Mouse (Mus musculus): ENCODE measurements around the gene Ankrd6. TPM values are rescaled to one million over a fixed set of nuclear protein-coding genes. Genes with fewer than 3 reads are reported as not detected.

Gene Ankrd6
- polyA plus RNA-seq, 1 experiment from 2014 or later = 26.5 TPM

DNA sequence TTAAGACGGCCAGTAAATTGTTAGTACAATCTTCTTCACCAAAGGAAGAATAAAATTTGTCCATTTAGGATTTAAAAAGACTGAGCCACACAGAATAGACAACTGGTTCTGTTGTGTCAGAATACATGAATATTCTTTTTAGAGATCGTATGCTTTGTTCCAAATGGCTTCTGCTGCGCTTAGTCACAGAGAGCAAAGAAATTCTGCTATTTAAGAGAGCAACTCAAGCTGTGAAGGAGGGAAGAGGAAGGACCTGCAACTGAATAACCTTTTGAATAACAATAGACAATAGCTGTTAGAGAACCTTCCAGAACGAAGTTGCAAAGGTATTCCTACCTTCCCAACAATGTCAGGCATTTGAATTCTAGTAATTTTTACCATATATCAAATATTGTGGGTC, 9.7 kb downstream of the Ankrd6 start:
- 52% methylated on average over 4 of the region's 4 CpGs for WGBS
- no peaks in the 10 kb centered on the region for H3K9me3 ChIP-seq
- H3K27ac ChIP-seq = no peak overlapping the region
- H3K9ac ChIP-seq = no peak overlapping the region
- ATAC-seq (ENCODE audit: low FRiP score, low read depth) = no peak
- no peaks in the 10 kb centered on the region for H3K36me3 ChIP-seq
- no peaks in the 10 kb centered on the region for H3K27me3 ChIP-seq (replicated peaks)
- H3K4me3 ChIP-seq = no peak overlapping the region
- peaks cover 4% of the 10 kb centered on the region; the same call in 1 of the 2 replicates for H3K4me1 ChIP-seq
- no peak overlapping the region for H3K4me2 ChIP-seq (replicated peaks)

DNA sequence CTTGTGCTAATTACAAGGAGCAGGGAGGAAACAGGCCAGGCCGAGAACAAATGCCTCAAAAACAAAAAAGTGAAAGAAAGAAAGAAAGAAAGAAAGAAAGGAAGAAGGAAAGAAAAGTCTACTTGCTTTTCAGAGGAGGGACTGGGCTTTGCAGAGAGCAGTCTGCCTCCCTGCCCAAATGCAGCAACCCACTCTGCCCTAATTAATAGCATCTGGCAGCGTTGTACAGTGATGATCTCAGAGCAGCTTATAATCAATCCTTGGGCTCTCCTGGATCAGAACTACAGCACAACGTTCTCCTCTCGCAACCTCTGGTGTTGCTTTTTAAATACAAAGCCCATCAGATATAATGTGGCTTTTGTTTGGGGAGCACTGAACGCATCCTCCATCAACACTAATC, 10.7 kb downstream of the Ankrd6 start:
- H3K4me3 ChIP-seq = no peak overlapping the region

DNA sequence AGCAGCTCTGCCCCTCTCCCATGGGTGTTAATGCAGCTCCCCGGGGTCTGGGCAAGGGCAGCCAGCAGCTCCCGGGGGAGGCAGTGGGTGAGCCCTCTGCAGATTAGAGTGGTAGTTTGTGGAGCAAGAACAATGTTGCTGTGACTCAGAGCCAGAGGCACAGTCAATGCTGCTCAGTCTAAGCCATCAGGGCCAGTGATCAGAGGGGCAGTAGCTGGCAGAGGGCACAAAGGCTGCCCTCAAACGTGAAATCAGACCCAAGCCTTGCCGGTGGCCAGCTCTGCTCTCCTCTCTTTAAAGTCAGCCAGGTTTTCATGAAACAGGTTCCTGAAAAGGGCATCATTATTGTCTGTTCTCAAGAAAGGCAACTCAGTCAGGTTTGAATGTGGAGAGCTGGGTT, 11.1 kb downstream of the Ankrd6 start:
- Histone ChIP-seq H3K9ac (no peak overlapping the region), H3K27ac (no peak overlapping the region), H3K27me3 (replicated peaks) (no peaks in the 10 kb centered on the region)

More for the DNA sequence above, 10.7 kb downstream of the Ankrd6 start:
- Histone ChIP-seq H3K9me3 (no peaks in the 10 kb centered on the region), H3K9ac (no peak overlapping the region), H3K27ac (no peak overlapping the region), H3K4me1 (peaks cover 4% of the 10 kb centered on the region; the same call in 1 of the 2 replicates), H3K36me3 (no peaks in the 10 kb centered on the region), H3K27me3 (replicated peaks) (no peaks in the 10 kb centered on the region), H3K4me2 (replicated peaks) (no peak overlapping the region)
- 70% methylated on average over 5 of the region's 5 CpGs for WGBS
- no peak for ATAC-seq (ENCODE audit: low FRiP score, low read depth)

DNA sequence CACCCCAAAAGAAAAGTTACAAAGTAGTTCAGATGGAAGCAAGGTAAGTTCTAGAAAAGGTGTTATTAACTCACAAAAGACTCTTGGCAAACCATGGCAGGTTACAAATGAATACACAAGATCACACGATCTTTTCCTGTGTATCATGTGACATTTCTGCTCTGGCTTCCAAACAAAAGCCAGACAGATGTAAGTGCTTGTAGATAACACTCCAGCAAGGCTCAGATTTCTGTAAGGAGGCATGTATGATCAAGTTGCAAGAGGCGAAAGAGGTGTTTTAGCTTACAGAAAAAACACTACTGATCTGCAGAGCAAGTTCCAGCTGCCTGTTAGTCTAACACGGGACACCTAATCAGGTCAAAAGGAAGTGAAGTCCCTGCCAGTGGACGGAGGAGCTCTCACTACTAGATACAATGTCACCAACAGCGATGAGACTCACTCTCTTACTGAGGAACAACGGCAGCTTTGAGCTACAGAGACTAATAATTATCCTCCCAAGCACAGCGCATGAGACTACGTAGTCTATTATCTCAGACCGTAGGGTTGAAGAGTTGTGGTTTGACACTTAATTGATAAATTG, 13.8 kb downstream of the Ankrd6 start:
- Histone ChIP-seq H3K4me3 (no peak overlapping the region), H3K9me3 (no peaks in the 10 kb centered on the region), H3K27me3 (replicated peaks) (no peaks in the 10 kb centered on the region), H3K36me3 (no peaks in the 10 kb centered on the region), H3K4me1 (peaks cover 4% of the 10 kb centered on the region; the same call in 1 of the 2 replicates), H3K27ac (no peak overlapping the region), H3K9ac (no peak overlapping the region), H3K4me2 (replicated peaks) (no peak overlapping the region)
- no peak for ATAC-seq (ENCODE audit: low FRiP score, low read depth)
- WGBS = 62% methylated on average over 9 of the region's 9 CpGs

More for the DNA sequence above, 11.1 kb downstream of the Ankrd6 start:
- Histone ChIP-seq H3K4me2 (replicated peaks) (no peak overlapping the region), H3K9me3 (no peaks in the 10 kb centered on the region), H3K4me3 (no peak overlapping the region), H3K4me1 (peaks cover 4% of the 10 kb centered on the region; the same call in 1 of the 2 replicates), H3K36me3 (no peaks in the 10 kb centered on the region)
- 47% methylated on average over 4 of the region's 4 CpGs for WGBS
- no peak for ATAC-seq (ENCODE audit: low FRiP score, low read depth)

DNA sequence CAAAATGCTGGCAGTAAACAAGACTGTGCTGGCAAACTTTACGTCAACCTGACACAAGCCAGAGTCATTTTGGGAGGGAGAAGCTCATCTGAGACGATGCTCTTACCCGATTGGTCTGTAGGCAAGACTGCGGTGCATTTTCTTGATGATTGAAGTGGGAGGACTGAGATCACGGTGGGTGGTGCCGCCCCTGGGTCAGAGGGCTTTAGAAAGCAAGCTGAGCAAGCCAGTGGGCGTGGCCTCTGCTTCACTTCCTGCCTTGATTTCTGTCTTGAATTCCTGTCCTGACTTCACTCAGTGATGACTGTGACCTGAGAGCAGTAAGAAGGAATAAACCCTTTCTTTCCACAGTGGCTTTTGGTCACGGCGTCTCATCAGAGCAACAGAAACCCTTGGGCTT, 18.6 kb downstream of the Ankrd6 start:
- Histone ChIP-seq H3K9me3 (no peaks in the 10 kb centered on the region), H3K4me3 (no peak overlapping the region), H3K27me3 (replicated peaks) (no peaks in the 10 kb centered on the region), H3K4me2 (replicated peaks) (no peak overlapping the region), H3K27ac (no peak overlapping the region), H3K4me1 (no peaks in the 10 kb centered on the region), H3K36me3 (no peaks in the 10 kb centered on the region), H3K9ac (no peak overlapping the region)
- ATAC-seq (ENCODE audit: low FRiP score, low read depth) = no peak
- 64% methylated on average over 9 of the region's 9 CpGs for WGBS

DNA sequence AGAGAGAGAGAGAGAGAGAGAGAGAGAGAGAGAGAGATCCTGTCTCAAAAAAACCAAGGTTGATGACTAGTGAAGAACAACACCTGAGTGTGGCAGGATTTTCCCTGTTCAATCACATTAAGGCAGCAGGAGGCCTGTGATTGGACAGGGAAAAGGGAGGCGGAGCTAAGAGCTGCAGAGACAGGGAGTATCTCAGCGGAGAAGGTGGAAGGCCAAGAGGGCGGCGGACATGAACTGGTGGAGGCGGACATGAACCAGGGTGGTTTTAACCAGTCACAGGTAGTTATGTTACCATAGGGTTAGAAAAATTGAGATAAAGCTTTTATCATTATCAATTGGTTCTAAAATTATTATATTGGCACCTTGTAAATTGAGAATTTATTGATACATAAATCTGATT, 20.9 kb downstream of the Ankrd6 start:
- 96% methylated on average over 5 of the region's 5 CpGs for WGBS
- Histone ChIP-seq H3K27ac (no peak overlapping the region), H3K9ac (no peak overlapping the region), H3K4me1 (no peaks in the 10 kb centered on the region), H3K4me3 (no peak overlapping the region), H3K27me3 (replicated peaks) (no peaks in the 10 kb centered on the region), H3K9me3 (no peaks in the 10 kb centered on the region), H3K36me3 (no peaks in the 10 kb centered on the region; the same call in 1 of the 2 replicates), H3K4me2 (replicated peaks) (no peak overlapping the region)
- no peak for ATAC-seq (ENCODE audit: low FRiP score, low read depth)

DNA sequence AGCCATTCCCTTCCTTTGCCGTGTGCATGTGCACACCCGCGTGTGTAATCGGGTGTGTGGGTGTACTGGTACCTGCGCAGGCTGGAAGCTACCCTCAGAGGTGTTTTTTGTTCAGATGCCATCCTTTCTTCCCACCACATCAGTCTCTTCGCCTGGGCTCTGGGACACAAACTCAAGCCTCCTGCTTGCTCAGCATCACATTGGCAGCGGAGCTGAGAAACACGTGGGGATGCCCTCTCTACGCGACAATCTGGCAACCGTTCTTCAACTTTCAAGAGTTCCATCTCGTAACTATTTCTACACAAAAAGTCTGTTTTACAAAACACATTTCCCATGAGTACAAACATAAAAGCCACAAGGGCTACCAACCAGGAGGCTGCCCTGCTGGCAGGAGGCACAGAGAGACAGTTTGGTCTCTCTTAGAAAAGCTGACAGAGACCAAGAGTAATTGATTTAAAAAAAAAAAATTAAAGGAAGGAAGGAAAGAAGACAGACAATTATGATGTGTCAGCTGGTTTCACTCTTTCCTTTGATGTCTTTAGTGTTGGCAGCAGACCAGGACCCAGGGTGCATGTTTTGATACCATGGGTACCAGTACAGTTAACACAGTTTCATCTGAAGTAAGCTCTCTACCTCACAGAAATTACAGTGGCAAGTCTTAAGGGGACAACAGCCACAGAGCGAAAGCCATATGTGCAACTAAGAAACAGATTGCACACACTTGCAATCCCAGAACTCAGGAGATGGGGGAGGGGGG, 21.8 kb downstream of the Ankrd6 start:
- 92% methylated on average over 13 of the region's 13 CpGs for WGBS
- H3K9ac ChIP-seq = no peak overlapping the region
- no peaks in the 10 kb centered on the region for H3K9me3 ChIP-seq
- peaks cover 3% of the 10 kb centered on the region for H3K4me1 ChIP-seq
- H3K27me3 ChIP-seq (replicated peaks) = no peaks in the 10 kb centered on the region
- no peak overlapping the region for H3K27ac ChIP-seq
- H3K4me2 ChIP-seq (replicated peaks) = no peak overlapping the region
- H3K4me3 ChIP-seq = no peak overlapping the region
- H3K36me3 ChIP-seq = no peaks in the 10 kb centered on the region; the same call in 1 of the 2 replicates
- ATAC-seq (ENCODE audit: low FRiP score, low read depth) = no peak

DNA sequence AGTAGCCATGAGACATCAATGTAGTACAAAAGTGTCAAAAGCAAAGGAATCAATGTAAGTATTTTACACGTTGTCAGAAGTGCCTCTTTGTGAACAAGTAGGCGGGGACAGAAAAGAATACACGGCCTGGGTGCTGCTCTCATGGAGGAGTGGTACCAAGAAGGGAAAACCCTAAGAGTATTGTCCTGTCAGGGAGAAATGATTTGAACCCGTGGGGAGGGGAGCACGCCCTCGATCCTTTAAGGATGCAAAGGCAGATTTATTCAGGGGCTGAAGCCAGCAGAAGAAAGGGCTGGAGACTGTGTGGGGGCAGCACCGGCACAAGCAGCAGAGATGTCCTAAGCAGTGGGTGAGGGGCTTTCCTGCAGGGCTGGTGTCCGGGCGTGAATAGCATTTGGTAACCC, 26.7 kb downstream of the Ankrd6 start:
- ATAC-seq (ENCODE audit: low FRiP score, low read depth) = peak; percentile 57
- Histone ChIP-seq H3K4me3 (no peak overlapping the region), H3K9me3 (no peaks in the 10 kb centered on the region), H3K4me2 (replicated peaks) (peak overlapping the region; percentile 48), H3K36me3 (no peaks in the 10 kb centered on the region; the same call in 1 of the 2 replicates), H3K9ac (0 out of 2 replicates have a peak overlapping the region, but pooled peaks have one; percentile 33), H3K27ac (peak overlapping the region; percentile 82; the same call in 1 of the 2 replicates), H3K4me1 (peaks cover 34% of the 10 kb centered on the region), H3K27me3 (replicated peaks) (no peaks in the 10 kb centered on the region)
- 11% methylated on average over 9 of the region's 9 CpGs for WGBS

DNA sequence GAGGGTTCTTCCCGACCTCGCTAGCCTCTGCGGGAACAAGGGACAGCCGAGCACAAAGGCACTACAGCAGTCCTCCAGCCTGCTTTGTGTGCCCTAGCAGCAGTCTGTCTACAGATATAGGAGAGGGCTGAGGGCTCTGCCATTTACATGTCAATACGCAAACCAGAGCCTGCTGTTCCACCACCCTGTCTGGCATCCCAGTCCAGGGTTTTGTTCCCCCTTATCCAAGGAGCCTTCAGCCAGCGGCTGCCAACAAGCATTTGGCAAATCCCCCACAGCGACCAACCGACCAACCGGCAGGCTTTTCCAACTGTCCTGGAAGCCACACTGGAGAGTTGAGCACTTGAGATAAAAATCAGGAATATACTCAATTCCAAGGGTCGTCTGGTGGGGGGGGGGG, 27.2 kb downstream of the Ankrd6 start:
- Histone ChIP-seq H3K27me3 (replicated peaks) (no peaks in the 10 kb centered on the region), H3K9ac (peak overlapping the region; percentile 33; the same call in 1 of the 2 replicates), H3K4me1 (peaks cover 38% of the 10 kb centered on the region), H3K4me2 (replicated peaks) (peak overlapping the region; percentile 48), H3K36me3 (no peaks in the 10 kb centered on the region; the same call in 1 of the 2 replicates), H3K9me3 (no peaks in the 10 kb centered on the region), H3K4me3 (no peak overlapping the region), H3K27ac (peak overlapping the region; percentile 82)
- ATAC-seq (ENCODE audit: low FRiP score, low read depth) = peak; percentile 85
- WGBS = 3% methylated on average over 10 of the region's 10 CpGs

DNA sequence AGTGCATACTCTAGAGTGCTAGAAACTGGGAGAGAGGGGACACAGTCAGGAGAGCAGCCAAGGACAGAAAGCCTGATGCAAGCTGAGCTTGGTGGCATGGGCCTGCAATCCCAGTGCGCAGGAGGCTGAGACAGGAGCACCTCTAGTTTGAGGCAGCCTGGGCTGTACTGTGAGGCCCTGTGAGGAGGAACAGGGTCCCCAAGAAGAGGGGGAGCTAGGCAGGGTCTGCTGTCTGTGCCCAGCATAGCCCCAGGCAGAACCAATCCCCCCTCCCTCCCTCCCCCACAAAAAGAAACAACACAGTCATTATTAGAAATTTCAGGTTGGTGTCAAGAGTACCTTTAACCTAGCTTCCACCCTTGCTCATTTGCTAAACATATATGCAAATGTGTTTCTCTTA, 27.8 kb downstream of the Ankrd6 start:
- Histone ChIP-seq H3K9ac (peak overlapping the region; percentile 33; the same call in 1 of the 2 replicates), H3K27ac (peak overlapping the region; percentile 82; the same call in 1 of the 2 replicates), H3K9me3 (no peaks in the 10 kb centered on the region), H3K4me3 (no peak overlapping the region), H3K4me1 (peaks cover 44% of the 10 kb centered on the region), H3K27me3 (replicated peaks) (no peaks in the 10 kb centered on the region), H3K4me2 (replicated peaks) (peak overlapping the region; percentile 48), H3K36me3 (no peaks in the 10 kb centered on the region; the same call in 1 of the 2 replicates)
- 95% methylated on average over 1 of the region's 1 CpGs for WGBS
- peak; percentile 54 for ATAC-seq (ENCODE audit: low FRiP score, low read depth)

DNA sequence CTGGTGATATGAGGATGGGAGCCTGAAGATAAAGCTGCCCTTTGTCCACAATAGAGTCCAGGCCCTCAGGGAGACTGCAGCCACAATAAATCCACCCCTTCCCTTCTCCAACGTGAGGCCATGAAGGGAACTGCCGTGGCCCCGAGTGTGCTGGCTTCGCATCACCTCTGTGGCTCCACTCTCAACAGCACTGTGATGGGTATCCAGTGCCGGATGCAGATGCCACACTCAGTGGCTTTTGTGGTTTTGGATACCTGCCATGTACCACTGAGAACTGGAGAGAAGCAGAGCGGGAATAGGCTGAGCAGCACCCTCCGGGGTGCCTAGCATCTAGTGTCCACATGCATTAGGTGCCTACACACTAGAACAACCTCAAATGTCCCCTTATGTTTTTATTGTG, 29.8 kb downstream of the Ankrd6 start:
- Histone ChIP-seq H3K27me3 (replicated peaks) (no peaks in the 10 kb centered on the region), H3K9me3 (no peaks in the 10 kb centered on the region), H3K4me2 (replicated peaks) (no peak overlapping the region; the same call in 1 of the 2 replicates), H3K27ac (no peak overlapping the region), H3K4me1 (peaks cover 56% of the 10 kb centered on the region), H3K9ac (no peak overlapping the region), H3K4me3 (no peak overlapping the region), H3K36me3 (no peaks in the 10 kb centered on the region)
- 45% methylated on average over 7 of the region's 7 CpGs for WGBS
- no peak for ATAC-seq (ENCODE audit: low FRiP score, low read depth)

DNA sequence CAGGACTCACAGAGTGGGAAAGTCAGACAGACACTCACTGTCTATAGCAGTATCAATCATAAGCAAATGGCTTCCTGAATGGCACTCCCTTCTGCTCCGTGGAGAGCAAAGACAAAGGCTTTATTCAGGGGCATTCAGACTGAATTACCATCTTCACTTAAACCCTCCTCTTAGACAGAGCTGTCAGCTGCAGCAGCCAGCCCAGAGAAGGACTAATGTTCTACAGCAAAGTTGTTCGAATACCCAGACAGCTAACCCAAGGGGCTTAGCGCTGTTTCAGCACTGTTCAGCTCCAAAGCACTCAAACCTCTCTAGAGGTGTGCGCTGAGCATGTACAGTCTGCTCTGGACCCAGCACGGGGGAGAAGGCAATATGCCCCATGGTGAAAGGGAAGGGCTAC, 32.1 kb downstream of the Ankrd6 start:
- H3K4me1 ChIP-seq = peaks cover 53% of the 10 kb centered on the region

More for the DNA sequence above, 32.1 kb downstream of the Ankrd6 start:
- 0 out of 2 replicates have a peak, but pooled peaks have one; percentile 5 for ATAC-seq (ENCODE audit: low FRiP score, low read depth)
- Histone ChIP-seq H3K36me3 (no peaks in the 10 kb centered on the region), H3K9ac (no peak overlapping the region), H3K9me3 (no peaks in the 10 kb centered on the region), H3K4me3 (no peak overlapping the region), H3K27ac (no peak overlapping the region), H3K27me3 (replicated peaks) (no peaks in the 10 kb centered on the region), H3K4me2 (replicated peaks) (peak overlapping the region; percentile 17)
- 38% methylated on average over 5 of the region's 5 CpGs for WGBS

Measured in neural tube, embryonic 12.5 days (tissue).